31 mouse cellular contexts compared by ENCODE assay signal in genomic region chr11:86810572-86811325, GRCm38 (mm10). TPM values are rescaled to one million over a fixed set of nuclear protein-coding genes. Genes with fewer than 3 reads are reported as not detected.
A peak's percentile ranks its signal among the peaks of the same experiment; 100 is the strongest.
DNase-seq lines count a peak whose midpoint lies in the region; ATAC-seq and TF ChIP-seq lines count a peak whose summit lies in the region.
"Had no signal": no experiment of that assay in that cellular context is flagged by ENCODE, and none has a peak within 500 bp of the region (broad histone marks: within the 10 kb centered on the region; RNA-seq: fewer than 3 reads in every experiment).

No protein-coding gene starts in this region.

- ATAC-seq in lung, postnatal 0 days, result no peak
- ATAC-seq in midbrain, embryonic 16.5 days, result no peak
- ATAC-seq: forebrain, embryonic 13.5 days; hindbrain, embryonic 16.5 days; intestine, postnatal 0 days had no signal

- 0 out of 2 replicates have a peak, but pooled peaks cover 3% of the 10 kb centered on the region for H3K4me1 ChIP-seq in lung, postnatal 0 days (ENCODE audit: insufficient read depth, low read depth, low read length)
- peaks cover 7% of the 10 kb centered on the region; the same call in 1 of the 2 replicates for H3K4me1 ChIP-seq in midbrain, embryonic 16.5 days (ENCODE audit: control insufficient read depth, insufficient read depth, low read length)

- DNase-seq in heart, adult 11 months, result peak; percentile 81
- no peak for DNase-seq in heart, adult 8-10 months (ENCODE audit: low spot score)
- no peak for DNase-seq in lung, postnatal 0 days (ENCODE audit: low spot score)
- DNase-seq in lung, postnatal 14 days, result no peak
- DNase-seq in T-cell, adult 2 months (ENCODE audit: low spot score), result peak; percentile 72
- peak; percentile 69 for DNase-seq in induced T-regulatory cell, adult 2 months (ENCODE audit: low read depth)
- DNase-seq in layer of hippocampus, postnatal 14 days (ENCODE audit: low spot score in 2 of 2), result no peak
- DNase-seq: adrenal gland, postnatal 14 days; cerebellum, adult 2 months; cerebellum, postnatal 14 days; gastrocnemius, postnatal 10 days; kidney, adult 9 months; kidney, postnatal 14 days; layer of hippocampus, adult 9-11 months; lung, postnatal 10 days; right cerebral cortex, postnatal 14 days; thymus, adult 18-20 months; thymus, postnatal 25 days had no signal

- no peak for TF ChIP-seq CTCF in lung, postnatal 0 days (IDR thresholded peaks at IDR 0.05)

- H3K36me3 ChIP-seq in lung, postnatal 0 days (ENCODE audit: insufficient read depth, low read length), result no peaks in the 10 kb centered on the region
- no peaks in the 10 kb centered on the region for H3K36me3 ChIP-seq in midbrain, embryonic 16.5 days (ENCODE audit: control insufficient read depth, insufficient read depth, low read length)
- H3K36me3 ChIP-seq: embryonic facial prominence, embryonic 15.5 days; G1E; heart, embryonic 10.5 days; heart, embryonic 15.5 days had no signal

- no peak for TF ChIP-seq EP300 in lung, postnatal 0 days (IDR thresholded peaks at IDR 0.05)

- no peaks in the 10 kb centered on the region for H3K9me3 ChIP-seq in lung, postnatal 0 days (ENCODE audit: low read length)
- no peaks in the 10 kb centered on the region for H3K9me3 ChIP-seq in midbrain, embryonic 16.5 days (replicated peaks; ENCODE audit: control insufficient read depth, low read length, poor library complexity, severe bottlenecking)
- H3K9me3 ChIP-seq: embryonic facial prominence, embryonic 10.5 days; embryonic facial prominence, embryonic 15.5 days; forebrain, embryonic 13.5 days; heart, embryonic 10.5 days; heart, embryonic 15.5 days; limb, embryonic 12.5 days had no signal

- H3K4me3 ChIP-seq in lung, postnatal 0 days (ENCODE audit: low read depth, low read length), result no peak overlapping the region
- H3K4me3 ChIP-seq in midbrain, embryonic 16.5 days (ENCODE audit: low read depth, low read length), result no peak overlapping the region
- H3K4me3 ChIP-seq: embryonic facial prominence, embryonic 10.5 days; embryonic facial prominence, embryonic 15.5 days; forebrain, embryonic 13.5 days; heart, embryonic 10.5 days; heart, embryonic 15.5 days; limb, embryonic 12.5 days had no signal

- no peak overlapping the region for H3K9ac ChIP-seq in lung, postnatal 0 days (replicated peaks; ENCODE audit: low read depth)
- H3K9ac ChIP-seq in midbrain, embryonic 16.5 days (ENCODE audit: low read depth, low read length), result no peak overlapping the region
- H3K9ac ChIP-seq: embryonic facial prominence, embryonic 15.5 days; forebrain, embryonic 13.5 days; heart, embryonic 15.5 days; limb, embryonic 12.5 days; liver, embryonic 14.5 days had no signal

- 0 out of 2 replicates have a peak overlapping the region, but pooled peaks have one; percentile 26 for H3K27ac ChIP-seq in lung, postnatal 0 days (ENCODE audit: low read length)
- H3K27ac ChIP-seq in midbrain, embryonic 16.5 days (ENCODE audit: low read length), result no peak overlapping the region
- H3K27ac ChIP-seq: embryonic facial prominence, embryonic 10.5 days; embryonic facial prominence, embryonic 15.5 days; forebrain, embryonic 13.5 days; heart, embryonic 10.5 days; heart, embryonic 15.5 days; limb, embryonic 12.5 days; liver, embryonic 14.5 days; stomach, postnatal 0 days had no signal

- H3K27me3 ChIP-seq in lung, postnatal 0 days (replicated peaks; ENCODE audit: insufficient read depth, low read length), result no peaks in the 10 kb centered on the region
- no peaks in the 10 kb centered on the region for H3K27me3 ChIP-seq in midbrain, embryonic 16.5 days (ENCODE audit: control insufficient read depth, insufficient read depth, low read depth, low read length)
- H3K27me3 ChIP-seq: embryonic facial prominence, embryonic 15.5 days; forebrain, embryonic 13.5 days; heart, embryonic 15.5 days; limb, embryonic 12.5 days had no signal

- H3K4me2 ChIP-seq in lung, postnatal 0 days (replicated peaks; ENCODE audit: low read depth, low read length), result no peak overlapping the region
- no peak overlapping the region for H3K4me2 ChIP-seq in midbrain, embryonic 16.5 days (ENCODE audit: low read length)
- H3K4me2 ChIP-seq: embryonic facial prominence, embryonic 15.5 days; forebrain, embryonic 13.5 days; heart, embryonic 15.5 days; limb, embryonic 12.5 days; midbrain, embryonic 11.5 days had no signal

- WGBS in lung, postnatal 0 days, result 81% methylated on average over 2 of the region's 2 CpGs
- 84% methylated on average over 2 of the region's 2 CpGs for WGBS in midbrain, embryonic 16.5 days

RNA-seq across cellular contexts. Expression of gene Dhx40, which starts 3.2 kb away (rescaled TPM):
- 10 to 100 TPM; 16.0 to 20.9 (median 17.3) TPM for total RNA-seq in heart, adult 8-10 months (2022)
- polyA plus RNA-seq in lung, postnatal 0 days (2015; fragmentation: Nextera tagmentation; extraction: Ambion mirVana), result 18.9 and 20.7 TPM in 2 replicates
- total RNA-seq in layer of hippocampus, postnatal 14 days (2021), result 10 to 100 TPM; 24.4 to 24.6 TPM
- 19.6 and 21.5 TPM in 2 replicates for polyA plus RNA-seq in midbrain, embryonic 16.5 days (2015; fragmentation: Nextera tagmentation; extraction: Ambion mirVana)

RNA-seq across cellular contexts. Expression of gene Cltc, which starts 53.4 kb away (rescaled TPM):
- total RNA-seq in heart, adult 8-10 months (2022), result 100 to 1,000 TPM; 128 to 169 (median 144) TPM
- 63.7 and 67.7 TPM in 2 replicates for polyA plus RNA-seq in lung, postnatal 0 days (2015; fragmentation: Nextera tagmentation; extraction: Ambion mirVana)
- 100 to 1,000 TPM; 481 to 511 TPM for total RNA-seq in layer of hippocampus, postnatal 14 days (2021)
- polyA plus RNA-seq in midbrain, embryonic 16.5 days (2015; fragmentation: Nextera tagmentation; extraction: Ambion mirVana), result 167 and 177 TPM in 2 replicates

Comparison
In these comparisons a context has a peak if more than half of its experiments do, and no peak if none do; other contexts are left out.
1. DNase-seq: peak in heart, adult 11 months (single experiment), T-cell, adult 2 months (single experiment) and induced T-regulatory cell, adult 2 months (single experiment); none in heart, adult 8-10 months (single experiment), lung, postnatal 0 days (single experiment), lung, postnatal 14 days (single experiment) and layer of hippocampus, postnatal 14 days (0 of 2).